Mouse (Mus musculus) CD4-positive helper T cell, adult 2 months (primary cell): ENCODE results near the gene Ltbp4.

Experiments used
- DNase-seq: peaks from one replicate; pipeline ENCODE4 v3.0.0-alpha.2; 2012; ENCODE audit warnings: low read depth, missing footprints, low spot score

Ltbp4 gene

DNA sequence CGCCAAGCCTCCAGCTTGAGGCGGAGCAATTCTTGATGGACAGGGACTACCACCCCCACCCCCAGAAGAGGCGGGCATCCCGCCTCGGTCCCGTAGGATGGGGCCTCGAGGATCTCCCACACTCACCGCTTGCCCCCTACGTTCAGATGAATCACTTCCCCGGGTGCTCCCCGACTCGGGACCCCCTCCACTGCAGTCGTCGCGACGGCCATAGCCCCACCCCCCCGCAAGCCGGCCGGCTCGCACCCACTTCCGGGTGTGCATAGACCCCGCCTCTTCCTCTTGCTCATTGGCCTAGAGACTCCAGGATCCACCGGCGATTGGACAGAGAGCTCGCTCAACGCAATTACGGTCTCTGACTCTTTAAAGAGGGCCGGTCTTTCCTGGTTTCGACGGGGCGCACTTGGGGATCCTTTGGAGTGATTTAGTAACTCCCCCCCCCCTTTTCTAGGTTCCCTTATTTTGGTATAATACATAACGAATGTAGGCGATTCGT, 18.3 kb upstream of the Ltbp4 start, which contains the start of gene Shkbp1:
Gene Shkbp1, minus strand, starts transcription at position 275 of the 496 bp plus-strand sequence.
- peak; percentile 93 for DNase-seq

- DNase-seq: no peak
Measured at GRCm38 (mm10) chr7:27355261-27355660, 17.8 kb upstream of the Ltbp4 start.

GRCm38 (mm10) chr7:27354783-27355182, 17.3 kb upstream of the Ltbp4 start:
- no peak for DNase-seq

GRCm38 (mm10) chr7:27354144-27354543, 16.7 kb upstream of the Ltbp4 start:
- DNase-seq: no peak

GRCm38 (mm10) chr7:27345444-27345843, 8.0 kb upstream of the Ltbp4 start:
- no peak for DNase-seq

DNA sequence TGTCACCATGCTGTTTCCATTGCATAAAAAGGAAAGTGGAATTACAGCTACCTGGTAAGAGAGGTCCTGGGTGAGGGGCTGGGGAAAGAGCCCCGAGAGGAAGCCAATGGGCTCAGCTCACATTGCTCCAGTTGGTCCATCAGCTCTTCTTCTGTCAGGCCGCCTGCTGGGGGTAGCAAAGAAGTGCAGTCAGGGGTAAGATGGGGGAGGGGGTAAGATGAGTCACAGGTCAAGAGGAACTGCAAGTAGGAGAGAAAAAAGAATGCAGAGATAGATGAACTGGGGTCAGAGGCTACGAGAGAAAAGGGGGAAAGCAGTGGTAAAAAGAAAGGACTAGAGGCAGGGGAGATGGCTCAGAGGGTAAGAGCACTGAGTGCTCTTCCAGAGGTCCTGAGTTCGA, 5.1 kb upstream of the Ltbp4 start:
- no peak for DNase-seq

- DNase-seq: no peak
Measured at GRCm38 (mm10) chr7:27339519-27339918, 2.0 kb upstream of the Ltbp4 start.

- DNase-seq: no peak
Measured at GRCm38 (mm10) chr7:27339114-27339513, 1.6 kb upstream of the Ltbp4 start.

DNA sequence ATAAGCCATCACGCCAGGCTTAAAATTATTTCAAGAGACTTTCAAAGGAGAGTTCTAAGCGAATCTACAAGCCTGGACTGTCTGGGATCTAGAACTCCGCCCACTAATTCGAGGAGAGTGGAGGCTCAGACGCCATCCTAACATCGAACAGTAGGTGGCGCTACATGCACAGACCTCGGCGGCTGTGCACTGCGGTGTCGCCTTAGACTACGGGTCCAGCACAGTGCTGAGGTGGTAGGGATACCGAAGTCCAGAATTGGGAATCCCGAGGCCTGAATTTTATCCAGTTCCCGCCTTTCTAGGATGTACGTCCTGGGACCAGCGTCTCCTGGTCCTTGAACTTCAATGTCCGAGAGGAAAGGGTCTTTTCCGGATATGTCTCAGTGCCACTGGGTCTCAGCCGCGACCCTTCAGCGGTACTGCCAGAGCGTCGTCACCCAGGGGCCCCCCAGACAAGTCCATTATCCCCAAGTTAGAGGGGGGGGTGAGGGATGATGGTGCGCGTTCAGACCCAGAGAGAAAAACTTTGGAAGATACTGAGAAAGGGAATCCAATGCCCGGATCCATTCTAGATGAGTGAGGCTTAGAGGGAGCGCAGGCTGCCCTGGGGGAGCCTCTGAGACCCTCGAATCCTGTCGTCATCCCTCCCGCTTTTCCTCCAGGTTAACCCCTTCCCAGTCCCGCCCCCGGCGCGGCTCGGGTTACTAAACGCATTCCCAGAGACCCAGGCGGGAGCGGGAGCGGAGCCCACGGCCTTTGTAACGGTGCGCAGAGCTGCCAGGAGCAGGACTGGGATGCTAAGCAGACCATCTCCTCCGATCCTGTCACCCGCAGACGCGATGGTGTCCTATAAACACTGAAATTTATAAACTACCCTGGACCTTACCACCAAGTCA, 1.3 kb downstream of the Ltbp4 start:
- peak; percentile 84 for DNase-seq

DNA sequence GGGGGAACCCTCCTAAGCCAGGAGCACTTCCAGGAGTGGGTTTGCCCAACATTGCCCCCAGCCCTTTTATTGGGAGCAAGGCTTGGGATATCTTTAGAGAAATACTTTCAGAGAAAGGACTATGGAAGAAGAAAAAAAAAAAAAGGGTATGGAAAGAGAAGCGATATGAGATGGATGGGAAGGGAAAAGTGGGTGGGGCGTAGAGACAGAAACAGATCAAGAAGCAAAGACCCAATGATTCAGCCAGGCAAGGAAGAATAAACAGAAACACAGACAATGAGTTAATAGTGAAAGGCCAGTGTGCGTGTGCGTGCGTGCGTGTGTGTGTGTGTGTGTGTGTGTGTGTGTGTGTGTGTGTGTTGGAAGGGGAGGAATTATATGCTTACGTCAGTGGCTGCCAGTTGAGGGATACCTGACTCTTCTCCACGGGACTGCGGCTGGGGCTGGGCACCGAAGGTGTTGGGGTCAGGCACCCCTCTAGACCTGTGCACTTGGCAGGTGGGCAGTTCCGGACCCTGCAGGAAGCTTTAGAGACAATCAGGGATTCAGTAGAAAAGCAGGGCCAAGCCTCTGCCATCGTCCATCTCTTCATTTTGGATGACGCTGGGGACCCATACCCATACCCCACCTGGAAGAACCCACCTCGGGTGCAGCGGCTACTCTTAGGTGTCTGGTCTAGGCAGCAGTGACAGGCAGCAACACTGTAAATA, 2.3 kb downstream of the Ltbp4 start:
- no peak for DNase-seq

DNA sequence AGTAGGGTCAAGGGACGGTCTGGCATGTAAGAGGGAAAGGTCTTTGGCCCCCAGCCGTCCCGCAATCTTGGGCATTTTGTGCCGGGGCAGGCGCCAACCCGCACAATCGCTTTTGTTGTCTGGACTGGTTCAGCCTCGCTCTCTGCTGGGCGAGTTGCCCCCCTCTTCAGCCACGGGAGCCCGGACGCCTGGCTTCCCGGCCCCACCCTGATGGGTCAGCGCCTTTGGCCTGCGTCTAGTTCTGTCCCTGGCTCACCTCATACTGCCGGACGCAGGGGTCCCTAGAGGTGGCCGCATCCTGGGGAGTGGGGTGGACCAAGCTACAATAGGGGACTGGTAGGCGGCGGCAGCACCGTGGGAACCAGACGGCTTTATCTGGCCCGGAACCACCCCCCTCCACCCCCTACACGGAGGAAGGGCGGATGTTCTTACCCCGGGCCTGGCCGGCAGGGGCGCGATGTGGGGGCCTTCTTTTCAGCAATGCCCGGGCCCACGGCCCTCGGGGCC, 3.0 kb downstream of the Ltbp4 start:
- peak; percentile 25 for DNase-seq

DNA sequence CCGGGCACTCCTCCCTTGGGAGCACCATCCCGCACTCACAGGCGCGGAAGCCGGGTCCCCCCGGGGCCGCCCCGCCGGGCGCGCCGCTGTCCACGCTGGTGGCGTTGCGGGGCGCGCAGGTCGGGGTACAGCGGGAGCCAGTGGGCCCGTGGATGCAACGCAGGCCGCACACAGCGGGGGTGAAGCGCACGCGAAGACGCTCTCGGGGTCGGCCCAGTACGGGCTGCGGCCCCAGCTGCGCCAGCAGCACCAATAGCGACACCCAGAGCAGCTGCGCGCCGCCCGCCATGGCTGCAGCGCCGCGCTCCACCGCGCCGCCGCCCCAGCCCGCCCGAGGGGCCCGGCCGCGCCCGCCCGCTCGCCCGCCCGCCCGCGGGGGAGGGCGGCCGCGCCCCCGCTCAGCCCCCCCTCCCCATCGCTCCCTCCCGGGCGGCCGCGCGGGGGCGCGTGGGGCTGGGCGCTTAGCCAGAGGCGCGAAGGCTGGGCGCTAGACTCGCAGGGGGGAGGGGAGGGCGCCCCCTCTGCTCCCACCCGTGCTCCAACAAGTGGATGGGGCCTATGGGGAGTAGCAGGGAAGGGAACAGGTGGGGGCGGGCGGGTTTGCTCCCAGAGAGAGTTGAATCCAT, 4.1 kb downstream of the Ltbp4 start:
- DNase-seq: peak; percentile 29

GRCm38 (mm10) chr7:27332353-27333199, 4.9 kb downstream of the Ltbp4 start:
- DNase-seq: peak; percentile 86

- DNase-seq: no peak
Measured at GRCm38 (mm10) chr7:27331854-27332253, 5.6 kb downstream of the Ltbp4 start.

DNA sequence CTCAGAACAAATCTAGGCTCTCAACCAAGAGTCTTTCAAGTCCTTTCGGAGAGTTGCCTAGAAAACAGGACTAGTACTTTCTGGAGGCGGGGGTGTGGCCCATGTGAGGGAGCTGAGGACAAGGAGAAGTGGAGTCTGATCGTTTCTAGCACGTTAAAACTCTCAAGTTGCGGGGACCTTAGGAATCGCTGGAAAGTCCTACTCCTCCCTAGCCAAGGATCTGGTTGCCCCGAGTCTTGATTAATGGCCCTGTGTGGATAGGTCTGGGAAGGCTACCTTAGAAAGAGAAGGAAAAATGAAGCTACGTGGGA, 6.0 kb downstream of the Ltbp4 start:
- DNase-seq: no peak

DNA sequence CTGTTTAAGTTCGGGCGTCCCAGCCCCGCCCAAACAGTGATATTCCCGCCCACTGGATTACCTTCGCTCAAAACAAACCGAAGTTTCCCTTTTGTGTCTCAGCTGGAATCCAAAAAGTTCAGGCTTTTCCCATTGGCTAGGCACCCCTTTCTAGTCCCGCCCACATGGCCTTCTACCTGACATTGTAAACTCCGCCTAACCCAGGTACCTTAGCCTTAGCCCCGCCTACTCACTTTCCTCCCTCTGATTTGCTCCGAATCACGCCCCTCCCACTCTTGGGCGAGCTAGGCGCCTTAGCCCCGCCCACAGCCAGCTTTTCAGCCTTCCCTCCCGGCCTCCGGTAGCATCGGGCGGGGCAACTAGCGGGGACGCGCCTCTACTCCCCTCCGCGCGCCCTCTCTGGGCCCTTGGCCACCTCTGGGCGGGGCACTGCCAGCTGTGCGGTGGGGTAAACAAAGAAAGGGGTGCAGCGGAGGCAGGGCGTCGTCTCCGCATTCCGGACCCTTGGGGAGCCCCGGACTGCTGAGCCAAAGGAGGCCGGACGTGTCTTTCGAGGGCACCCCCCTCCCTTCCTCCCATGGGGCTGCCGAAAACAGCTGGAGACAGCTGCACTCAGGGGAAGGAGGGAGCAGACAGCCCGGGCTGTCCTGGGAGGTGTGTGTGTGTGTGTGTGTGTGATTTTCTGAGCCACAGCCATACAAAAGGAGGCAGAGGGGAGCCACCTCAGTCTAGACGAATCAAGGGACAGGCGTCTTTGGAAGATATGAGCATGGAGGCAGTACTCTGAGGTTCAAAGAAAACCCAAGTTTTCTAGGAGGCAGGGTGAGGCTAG, 6.6 kb downstream of the Ltbp4 start:
- peak; percentile 91 for DNase-seq

DNA sequence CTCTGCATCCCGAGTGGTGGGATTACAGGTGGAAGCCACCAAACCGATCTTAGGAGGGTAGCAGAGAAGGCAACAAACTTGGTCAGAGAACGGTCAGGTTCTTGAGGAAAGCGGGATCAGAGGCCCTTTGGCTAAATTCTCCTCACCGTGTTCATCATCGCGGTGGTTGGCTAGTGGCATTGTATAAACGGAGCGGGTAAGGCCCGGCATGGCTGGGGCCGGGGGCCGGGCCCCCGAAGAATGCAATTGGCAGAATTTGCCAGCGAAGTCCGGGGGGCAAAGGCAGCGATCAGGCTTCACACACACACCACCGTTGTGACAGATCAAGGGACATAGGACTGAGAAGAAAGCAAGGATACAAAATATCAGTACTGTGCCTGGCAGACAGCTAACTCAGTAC, 7.5 kb downstream of the Ltbp4 start:
- no peak for DNase-seq

GRCm38 (mm10) chr7:27329326-27329947, 8.1 kb downstream of the Ltbp4 start:
- peak; percentile 88 for DNase-seq

DNA sequence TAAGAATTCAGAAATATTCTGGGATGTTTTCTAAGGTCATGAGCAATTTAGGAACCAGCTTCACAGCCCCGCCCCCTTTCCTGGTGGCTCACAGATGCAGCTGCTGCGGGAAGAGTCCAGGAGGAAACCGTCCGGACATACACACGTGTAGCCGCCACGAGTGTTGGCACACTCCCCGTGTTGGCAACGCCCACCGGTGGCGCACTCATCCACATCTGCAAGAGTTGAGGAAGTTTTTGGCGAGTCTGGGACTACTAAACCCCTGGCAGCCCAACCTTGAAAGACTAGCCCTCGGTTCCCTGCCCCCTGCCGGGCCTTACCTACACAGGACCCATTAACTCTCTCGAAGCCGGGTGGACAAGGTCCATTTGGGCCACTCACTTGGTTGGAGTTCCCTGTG, 8.8 kb downstream of the Ltbp4 start:
- DNase-seq: no peak

DNA sequence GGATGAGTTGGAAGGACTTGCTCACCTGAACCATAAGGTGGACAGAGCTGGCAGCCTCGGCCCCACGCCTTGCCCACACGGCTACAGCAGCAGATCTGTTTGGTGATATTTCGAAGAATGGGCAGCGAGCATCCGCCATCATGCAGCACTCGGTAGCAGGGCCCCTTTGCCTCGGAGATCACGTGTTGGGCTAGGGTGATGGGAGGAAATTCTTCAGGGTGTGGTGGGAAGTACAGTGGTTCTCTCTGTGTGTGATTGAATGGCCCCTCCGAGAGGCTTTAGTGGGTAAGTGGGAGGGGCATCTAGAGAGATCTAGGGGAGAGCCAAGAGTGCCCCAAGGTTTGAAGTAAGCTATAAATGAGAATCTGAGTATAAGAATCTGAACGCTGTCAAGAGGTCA, 9.3 kb downstream of the Ltbp4 start:
- no peak for DNase-seq
